Mouse (Mus musculus) kidney, adult 11 months (tissue): ENCODE results near the gene Gm13697.
A peak's percentile ranks its signal among the peaks of the same experiment; 100 is the strongest.
"Not testable (repeated sequence)": the region's sequence is repeated elsewhere in the genome, so short reads cannot be mapped to it uniquely, and the experiment has no call there.

Source experiments
- DNase-seq: peaks from one replicate; pipeline ENCODE4 v3.0.0; 2022

The Gm13697 gene

GRCm38 (mm10) chr2:83984443-83984842, at the start of gene Gm13697:
Gm13697 (plus strand) TSS chr2:83984743.
- DNase-seq, result not testable (repeated sequence)

DNA sequence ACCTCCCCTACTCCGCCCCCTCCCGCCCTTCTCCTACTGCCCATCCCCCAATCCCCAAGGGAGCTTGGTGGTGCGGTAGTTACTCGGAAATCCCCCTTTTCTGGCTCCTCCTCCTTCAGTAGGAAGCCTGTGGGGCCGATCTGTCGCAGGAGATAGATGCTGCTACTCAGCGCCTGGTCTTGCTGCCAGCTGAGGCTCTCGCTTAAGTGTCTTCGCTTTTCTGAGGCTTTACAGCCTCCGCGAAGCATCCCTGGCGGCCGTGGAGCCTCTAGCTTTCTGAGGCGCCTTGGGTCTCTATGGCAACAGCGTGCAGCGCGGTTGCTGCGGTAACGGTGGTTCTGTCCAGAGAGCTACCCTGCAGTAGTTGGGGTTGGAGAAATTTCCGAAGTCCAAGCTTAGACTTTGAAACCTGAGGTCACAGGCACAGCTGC, 43.6 kb upstream of the Gm13697 start, which contains the start of gene Zswim2:
Gene Zswim2 (minus strand): TSS at position 298 of the 431 bp plus-strand sequence.
- DNase-seq, result peak; percentile 43

GRCm38 (mm10) chr2:83941378-83941777, 43.2 kb upstream of the Gm13697 start:
- no peak for DNase-seq

DNA sequence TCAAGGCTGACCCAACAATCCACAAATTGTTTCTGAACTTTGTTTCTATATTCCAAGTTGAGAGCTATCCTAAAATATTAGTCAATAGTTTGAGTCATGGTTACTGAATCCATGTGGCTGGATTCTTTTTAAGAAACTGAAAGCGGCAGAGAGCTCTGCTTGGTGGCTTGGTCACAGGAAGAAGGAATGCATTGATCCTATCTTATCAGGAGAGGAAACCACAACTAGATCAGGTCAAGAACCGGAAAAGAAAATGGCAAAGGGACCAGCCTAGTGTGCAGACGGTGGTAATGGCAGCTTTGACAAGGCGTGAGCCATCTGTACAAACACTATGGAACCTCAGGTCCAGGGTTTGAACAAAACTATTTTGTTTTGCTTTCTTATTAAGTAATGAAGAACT, 42.8 kb upstream of the Gm13697 start:
- DNase-seq, result no peak

DNA sequence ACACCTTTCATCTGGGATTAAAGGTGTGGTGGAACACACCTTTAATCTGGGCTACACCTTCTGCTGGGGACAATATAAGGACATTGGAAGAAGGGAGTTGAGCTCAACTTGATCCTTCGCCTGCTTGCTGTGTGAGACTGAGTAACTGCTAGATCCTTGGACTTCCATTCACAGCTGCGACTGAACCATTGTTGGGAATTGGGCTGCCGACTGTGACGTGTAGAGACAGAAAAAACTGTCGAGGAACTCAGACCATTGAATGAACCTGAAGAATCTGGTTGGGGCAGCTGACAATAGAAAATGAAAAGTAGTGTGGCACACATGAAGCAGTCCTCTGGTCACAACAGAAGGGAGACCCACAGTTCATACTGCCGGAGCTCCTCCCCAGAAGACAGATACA, 29.1 kb upstream of the Gm13697 start, which contains the start of gene Gm13698:
Gene Gm13698 (plus strand): TSS at position 301 of the 400 bp plus-strand sequence.
- not testable (repeated sequence) for DNase-seq

DNA sequence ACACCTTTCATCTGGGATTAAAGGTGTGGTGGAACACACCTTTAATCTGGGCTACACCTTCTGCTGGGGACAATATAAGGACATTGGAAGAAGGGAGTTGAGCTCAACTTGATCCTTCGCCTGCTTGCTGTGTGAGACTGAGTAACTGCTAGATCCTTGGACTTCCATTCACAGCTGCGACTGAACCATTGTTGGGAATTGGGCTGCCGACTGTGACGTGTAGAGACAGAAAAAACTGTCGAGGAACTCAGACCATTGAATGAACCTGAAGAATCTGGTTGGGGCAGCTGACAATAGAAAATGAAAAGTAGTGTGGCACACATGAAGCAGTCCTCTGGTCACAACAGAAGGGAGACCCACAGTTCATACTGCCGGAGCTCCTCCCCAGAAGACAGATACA, 23.3 kb upstream of the Gm13697 start, which contains the start of gene Gm13693:
Gene Gm13693 (plus strand): TSS at position 301 of the 400 bp plus-strand sequence.
- DNase-seq, result not testable (repeated sequence)

DNA sequence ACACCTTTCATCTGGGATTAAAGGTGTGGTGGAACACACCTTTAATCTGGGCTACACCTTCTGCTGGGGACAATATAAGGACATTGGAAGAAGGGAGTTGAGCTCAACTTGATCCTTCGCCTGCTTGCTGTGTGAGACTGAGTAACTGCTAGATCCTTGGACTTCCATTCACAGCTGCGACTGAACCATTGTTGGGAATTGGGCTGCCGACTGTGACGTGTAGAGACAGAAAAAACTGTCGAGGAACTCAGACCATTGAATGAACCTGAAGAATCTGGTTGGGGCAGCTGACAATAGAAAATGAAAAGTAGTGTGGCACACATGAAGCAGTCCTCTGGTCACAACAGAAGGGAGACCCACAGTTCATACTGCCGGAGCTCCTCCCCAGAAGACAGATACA, 17.5 kb upstream of the Gm13697 start, which contains the start of gene Gm13695:
Gene Gm13695 (plus strand): TSS at position 301 of the 400 bp plus-strand sequence.
- DNase-seq, result not testable (repeated sequence)

DNA sequence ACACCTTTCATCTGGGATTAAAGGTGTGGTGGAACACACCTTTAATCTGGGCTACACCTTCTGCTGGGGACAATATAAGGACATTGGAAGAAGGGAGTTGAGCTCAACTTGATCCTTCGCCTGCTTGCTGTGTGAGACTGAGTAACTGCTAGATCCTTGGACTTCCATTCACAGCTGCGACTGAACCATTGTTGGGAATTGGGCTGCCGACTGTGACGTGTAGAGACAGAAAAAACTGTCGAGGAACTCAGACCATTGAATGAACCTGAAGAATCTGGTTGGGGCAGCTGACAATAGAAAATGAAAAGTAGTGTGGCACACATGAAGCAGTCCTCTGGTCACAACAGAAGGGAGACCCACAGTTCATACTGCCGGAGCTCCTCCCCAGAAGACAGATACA, 11.7 kb upstream of the Gm13697 start, which contains the start of gene Gm13696:
Gene Gm13696 (plus strand): TSS at position 301 of the 400 bp plus-strand sequence.
- not testable (repeated sequence) for DNase-seq

DNA sequence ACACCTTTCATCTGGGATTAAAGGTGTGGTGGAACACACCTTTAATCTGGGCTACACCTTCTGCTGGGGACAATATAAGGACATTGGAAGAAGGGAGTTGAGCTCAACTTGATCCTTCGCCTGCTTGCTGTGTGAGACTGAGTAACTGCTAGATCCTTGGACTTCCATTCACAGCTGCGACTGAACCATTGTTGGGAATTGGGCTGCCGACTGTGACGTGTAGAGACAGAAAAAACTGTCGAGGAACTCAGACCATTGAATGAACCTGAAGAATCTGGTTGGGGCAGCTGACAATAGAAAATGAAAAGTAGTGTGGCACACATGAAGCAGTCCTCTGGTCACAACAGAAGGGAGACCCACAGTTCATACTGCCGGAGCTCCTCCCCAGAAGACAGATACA, 5.9 kb upstream of the Gm13697 start, which contains the start of gene Gm13694:
Gene Gm13694 (plus strand): TSS at position 301 of the 400 bp plus-strand sequence.
- DNase-seq, result not testable (repeated sequence)

DNA sequence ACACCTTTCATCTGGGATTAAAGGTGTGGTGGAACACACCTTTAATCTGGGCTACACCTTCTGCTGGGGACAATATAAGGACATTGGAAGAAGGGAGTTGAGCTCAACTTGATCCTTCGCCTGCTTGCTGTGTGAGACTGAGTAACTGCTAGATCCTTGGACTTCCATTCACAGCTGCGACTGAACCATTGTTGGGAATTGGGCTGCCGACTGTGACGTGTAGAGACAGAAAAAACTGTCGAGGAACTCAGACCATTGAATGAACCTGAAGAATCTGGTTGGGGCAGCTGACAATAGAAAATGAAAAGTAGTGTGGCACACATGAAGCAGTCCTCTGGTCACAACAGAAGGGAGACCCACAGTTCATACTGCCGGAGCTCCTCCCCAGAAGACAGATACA, 5.7 kb downstream of the Gm13697 start, which contains the start of gene Gm13691:
Gene Gm13691 (plus strand): TSS at position 301 of the 400 bp plus-strand sequence.
- not testable (repeated sequence) for DNase-seq

- DNase-seq, result not testable (repeated sequence)
Observed at GRCm38 (mm10) chr2:83993639-83994255, 9.2 kb downstream of the Gm13697 start.

DNA sequence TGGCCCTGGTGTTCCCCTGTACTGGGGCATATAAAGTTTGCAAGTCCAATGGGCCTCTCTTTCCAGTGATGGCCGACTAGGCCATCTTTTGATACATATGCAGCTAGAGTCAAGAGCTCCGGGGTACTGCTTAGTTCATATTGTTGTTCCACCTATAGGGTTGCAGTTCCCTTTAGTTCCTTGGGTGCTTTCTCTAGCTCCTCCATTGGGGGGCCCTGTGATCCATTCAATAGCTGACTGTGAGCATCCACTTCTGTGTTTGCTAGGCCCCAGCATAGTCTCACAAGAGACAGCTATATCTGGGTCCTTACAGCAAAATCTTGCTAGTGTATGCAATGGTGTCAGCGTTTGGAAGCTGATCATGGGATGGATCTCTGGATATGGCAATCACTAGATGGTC, 10.0 kb downstream of the Gm13697 start:
- not testable (repeated sequence) for DNase-seq

- no peak for DNase-seq
Observed at GRCm38 (mm10) chr2:84008913-84009312, 24.4 kb downstream of the Gm13697 start.

- no peak for DNase-seq
Observed at GRCm38 (mm10) chr2:84009818-84010217, 25.3 kb downstream of the Gm13697 start.

- no peak for DNase-seq
Observed at GRCm38 (mm10) chr2:84014572-84014971, 30.0 kb downstream of the Gm13697 start.

DNA sequence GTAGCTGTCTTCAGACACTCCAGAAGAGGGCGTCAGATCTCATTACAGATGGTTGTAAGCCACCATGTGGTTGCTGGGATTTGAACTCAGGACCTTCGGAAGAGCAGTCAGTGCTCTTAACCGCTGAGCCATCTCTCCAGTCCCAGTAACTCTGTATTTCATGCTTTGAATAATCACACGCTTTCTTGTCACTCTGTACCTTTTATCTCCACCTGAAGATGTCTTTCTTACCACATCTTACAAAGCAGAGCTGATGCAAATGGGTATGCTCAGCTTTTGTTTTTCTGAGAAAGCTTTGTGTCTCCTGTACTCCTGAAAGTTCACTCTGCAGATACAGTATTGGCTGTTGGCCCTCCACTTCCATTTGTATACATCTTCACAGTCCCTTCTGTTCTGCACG, 31.7 kb downstream of the Gm13697 start:
- not testable (repeated sequence) for DNase-seq

- no peak for DNase-seq
Observed at GRCm38 (mm10) chr2:84018330-84018729, 33.8 kb downstream of the Gm13697 start.

GRCm38 (mm10) chr2:84019519-84020305, 35.2 kb downstream of the Gm13697 start:
- peak; percentile 71 for DNase-seq

GRCm38 (mm10) chr2:84021930-84022329, 37.4 kb downstream of the Gm13697 start:
- DNase-seq, result no peak

GRCm38 (mm10) chr2:84022905-84023304, 38.4 kb downstream of the Gm13697 start:
- DNase-seq, result peak; percentile 10

GRCm38 (mm10) chr2:84023319-84023718, 38.8 kb downstream of the Gm13697 start:
- DNase-seq, result no peak

- no peak for DNase-seq
Observed at GRCm38 (mm10) chr2:84025217-84025616, 40.7 kb downstream of the Gm13697 start.

GRCm38 (mm10) chr2:84032505-84032904, 48.0 kb downstream of the Gm13697 start:
- DNase-seq, result no peak
